Mouse (Mus musculus) midbrain, embryonic 12.5 days (tissue): Measurements from ENCODE around the gene Il5ra. TPM values are rescaled to one million over a fixed set of nuclear protein-coding genes. Genes with fewer than 3 reads are reported as not detected.

Source experiments
- ATAC-seq: fragments of 200-750 bp; cut with Nextera tagmentation; 2 replicates; pipeline ENCODE4 v1.8.0; 2017; ENCODE audit warnings: low read depth, moderate TSS enrichment, moderate library complexity; ENCODE audit not compliant: low FRiP score
- H3K27ac ChIP-seq: fragments of 300-500 bp; sonication (generic); replicated peaks from 2 replicates; pipeline ENCODE4 v1.5.1; 2016; ENCODE audit warnings: mild to moderate bottlenecking
- H3K27me3 ChIP-seq: fragments of 300-500 bp; sonication (generic); 2 replicates; pipeline ENCODE4 v1.6.1; 2016; ENCODE audit warnings: mild to moderate bottlenecking
- H3K36me3 ChIP-seq: fragments of 300-500 bp; sonication (generic); 2 replicates; pipeline ENCODE4 v1.6.1; 2016
- H3K4me1 ChIP-seq: fragments of 300-500 bp; sonication (generic); 2 replicates; pipeline ENCODE4 v1.6.1; 2016
- H3K4me2 ChIP-seq: fragments of 300-500 bp; sonication (generic); replicated peaks from 2 replicates; pipeline ENCODE4 v1.6.1; 2016; ENCODE audit warnings: mild to moderate bottlenecking, moderate library complexity
- H3K4me3 ChIP-seq: fragments of 300-500 bp; sonication (generic); 2 replicates; pipeline ENCODE4 v1.5.1; 2016; ENCODE audit warnings: mild to moderate bottlenecking
- H3K9ac ChIP-seq: fragments of 300-500 bp; sonication (generic); replicated peaks from 2 replicates; pipeline ENCODE4 v1.6.1; 2016; ENCODE audit warnings: mild to moderate bottlenecking, moderate library complexity
- H3K9me3 ChIP-seq: fragments of 300-500 bp; sonication (generic); 2 replicates; pipeline ENCODE4 v1.6.1; 2016; ENCODE audit warnings: mild to moderate bottlenecking
- WGBS: fragments of 180-500 bp; shearing (Covaris S2); methylation state at CpG from one replicate; pipeline ENCODE4 v1.1.7; 2016; 5-methylcytosine and 5-hydroxymethylcytosine counted together
- polyA plus RNA-seq: library from polyadenylated mRNA; unstranded; fragments of >200 nt; fragmentation: Nextera tagmentation; extraction: Ambion mirVana; gene quantifications from 2 replicates; pipeline ENCODE4 v1.2.1, GENCODE M21; 2016

Gene Il5ra
- polyA plus RNA-seq, 1 experiment from 2014 or later = not detected

DNA sequence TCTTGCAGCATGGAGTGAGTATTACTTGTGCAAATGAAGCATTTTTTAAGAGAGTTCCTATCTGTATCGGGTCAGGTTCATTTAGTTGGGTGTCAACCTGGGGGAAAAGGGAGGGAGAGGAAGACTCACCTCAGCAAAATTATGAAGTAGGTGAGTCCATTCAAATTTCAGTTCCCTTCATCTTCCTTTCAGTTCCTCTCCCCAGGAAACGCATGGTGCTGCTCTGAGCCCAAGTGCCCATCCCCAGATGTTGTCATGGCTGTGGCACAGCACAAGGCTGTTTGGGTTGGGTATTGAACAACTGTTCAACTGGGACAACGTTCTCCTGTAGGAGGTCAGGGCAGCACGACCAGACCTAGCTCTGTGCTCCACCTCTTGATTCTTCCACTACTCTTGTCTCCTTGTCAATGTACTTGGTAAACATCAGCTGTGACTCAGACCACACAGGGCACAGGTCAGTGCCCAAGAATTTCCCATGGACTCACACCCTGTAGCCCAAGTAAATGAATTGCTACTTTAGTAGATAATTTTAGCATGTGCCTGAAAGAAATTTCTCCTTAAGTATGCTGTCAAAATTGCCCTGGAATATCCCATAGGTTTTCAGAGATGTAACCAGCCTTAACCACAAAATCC lies 19.0 kb downstream of the Il5ra start:
- 83% methylated on average over 4 of the region's 4 CpGs for WGBS
- Histone ChIP-seq H3K4me3 (no peak overlapping the region), H3K36me3 (no peaks in the 10 kb centered on the region), H3K9ac (no peak overlapping the region), H3K27ac (no peak overlapping the region), H3K9me3 (no peaks in the 10 kb centered on the region), H3K27me3 (no peaks in the 10 kb centered on the region), H3K4me1 (no peaks in the 10 kb centered on the region), H3K4me2 (no peak overlapping the region)
- ATAC-seq = no peak

DNA sequence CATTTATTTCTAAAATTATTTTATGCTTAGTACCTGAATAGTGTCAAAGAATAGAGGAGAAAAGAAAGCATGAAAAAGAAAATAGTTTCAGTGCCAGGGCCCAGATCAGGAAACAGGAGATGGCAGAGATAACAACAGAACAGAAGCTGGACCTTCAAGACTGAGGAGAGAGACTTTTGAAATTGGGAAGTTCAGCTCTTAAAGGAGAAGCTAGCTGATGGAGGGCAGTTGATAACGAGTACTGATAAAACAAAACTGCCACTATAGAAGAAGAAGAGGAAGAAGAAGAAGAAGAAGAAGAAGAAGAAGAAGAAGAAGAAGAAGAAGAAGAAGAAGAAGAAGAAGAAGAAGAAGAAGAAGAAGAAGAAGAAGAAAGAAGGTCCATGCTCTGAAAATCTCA lies 21.1 kb downstream of the Il5ra start:
- Histone ChIP-seq H3K4me2 (no peak overlapping the region), H3K36me3 (no peaks in the 10 kb centered on the region), H3K4me3 (no peak overlapping the region), H3K27me3 (no peaks in the 10 kb centered on the region), H3K9ac (no peak overlapping the region), H3K4me1 (no peaks in the 10 kb centered on the region), H3K9me3 (no peaks in the 10 kb centered on the region), H3K27ac (no peak overlapping the region)
- no peak for ATAC-seq
- WGBS = 69% methylated on average over 1 of the region's 1 CpGs

GRCm38 (mm10) chr6:106726078-106726477 lies 22.8 kb downstream of the Il5ra start:
- H3K27ac ChIP-seq = no peak overlapping the region
- no peaks in the 10 kb centered on the region for H3K9me3 ChIP-seq
- H3K36me3 ChIP-seq = no peaks in the 10 kb centered on the region
- no peak overlapping the region for H3K9ac ChIP-seq
- H3K4me2 ChIP-seq = no peak overlapping the region
- H3K4me3 ChIP-seq = no peak overlapping the region
- no peak for ATAC-seq
- H3K27me3 ChIP-seq = no peaks in the 10 kb centered on the region
- 84% methylated on average over 6 of the region's 6 CpGs for whole genome bisulfite sequencing
- H3K4me1 ChIP-seq = no peaks in the 10 kb centered on the region

- Histone ChIP-seq H3K36me3 (no peaks in the 10 kb centered on the region), H3K4me1 (no peaks in the 10 kb centered on the region), H3K9me3 (no peaks in the 10 kb centered on the region), H3K27me3 (no peaks in the 10 kb centered on the region), H3K4me3 (no peak overlapping the region), H3K9ac (no peak overlapping the region), H3K27ac (no peak overlapping the region), H3K4me2 (no peak overlapping the region)
- 92% methylated on average over 4 of the region's 4 CpGs for WGBS
- no peak for ATAC-seq
Measured at GRCm38 (mm10) chr6:106725642-106726041, 23.2 kb downstream of the Il5ra start.

DNA sequence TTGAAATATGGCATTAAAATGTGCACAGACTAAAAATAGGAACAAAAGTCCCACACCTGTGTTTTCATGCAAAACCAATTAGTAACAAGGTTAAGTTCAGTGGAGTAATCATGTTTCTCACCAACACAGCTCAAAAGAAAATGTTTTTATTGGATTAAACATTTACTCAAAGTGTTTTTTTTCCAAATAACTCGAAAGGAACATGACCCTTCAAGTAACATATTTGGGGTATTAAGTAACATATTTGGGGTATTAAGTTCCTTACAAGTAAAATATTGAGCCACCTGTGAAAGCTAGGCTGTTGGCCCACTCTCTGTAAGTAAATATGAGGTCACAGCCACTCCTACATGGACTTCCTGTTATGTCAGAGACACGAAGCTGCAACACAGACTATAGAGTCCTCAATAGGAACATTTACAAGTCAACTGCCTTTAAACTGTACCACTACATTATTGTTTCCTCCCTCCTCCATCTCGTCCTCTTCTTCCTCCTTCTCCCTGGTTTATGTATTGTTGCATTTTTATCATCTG lies 43.3 kb downstream of the Il5ra start:
- no peak overlapping the region for H3K27ac ChIP-seq
- no peak for ATAC-seq
- no peaks in the 10 kb centered on the region for H3K27me3 ChIP-seq
- no peak overlapping the region for H3K4me2 ChIP-seq
- no peak overlapping the region for H3K9ac ChIP-seq
- H3K4me3 ChIP-seq = no peak overlapping the region
- 59% methylated on average over 3 of the region's 3 CpGs for WGBS
- no peaks in the 10 kb centered on the region for H3K4me1 ChIP-seq
- H3K36me3 ChIP-seq = no peaks in the 10 kb centered on the region
- H3K9me3 ChIP-seq = no peaks in the 10 kb centered on the region

DNA sequence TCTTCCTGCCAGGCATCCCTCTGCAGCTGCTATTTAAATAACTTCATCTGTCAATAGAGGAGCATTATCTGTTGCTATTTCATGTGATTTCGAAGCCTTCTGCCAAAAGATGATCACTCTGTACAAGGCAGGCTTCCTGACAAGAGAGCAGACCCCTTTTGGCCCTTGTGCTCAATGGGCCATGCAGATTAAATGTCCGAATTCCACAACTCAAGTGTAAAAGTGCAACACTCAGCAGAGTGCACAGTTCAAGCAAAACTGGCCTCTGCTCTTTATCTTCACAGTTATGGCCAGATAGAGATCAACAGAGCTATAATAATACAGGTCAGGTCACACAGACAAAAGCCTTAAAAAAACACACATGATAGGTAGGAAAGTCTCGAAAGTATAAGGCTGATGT lies 46.9 kb downstream of the Il5ra start:
- no peak overlapping the region for H3K4me2 ChIP-seq
- 70% methylated on average over 3 of the region's 3 CpGs for WGBS
- H3K4me3 ChIP-seq = no peak overlapping the region
- H3K27me3 ChIP-seq = no peaks in the 10 kb centered on the region
- no peaks in the 10 kb centered on the region for H3K9me3 ChIP-seq
- no peak for ATAC-seq
- no peak overlapping the region for H3K9ac ChIP-seq
- H3K36me3 ChIP-seq = no peaks in the 10 kb centered on the region
- no peak overlapping the region for H3K27ac ChIP-seq
- H3K4me1 ChIP-seq = no peaks in the 10 kb centered on the region

GRCm38 (mm10) chr6:106675581-106675980 lies 73.3 kb downstream of the Il5ra start:
- no peak overlapping the region for H3K9ac ChIP-seq
- H3K4me1 ChIP-seq = no peaks in the 10 kb centered on the region
- H3K36me3 ChIP-seq = no peaks in the 10 kb centered on the region
- ATAC-seq = no peak
- no peaks in the 10 kb centered on the region for H3K9me3 ChIP-seq
- no peak overlapping the region for H3K4me2 ChIP-seq
- no peak overlapping the region for H3K4me3 ChIP-seq
- H3K27me3 ChIP-seq = no peaks in the 10 kb centered on the region
- H3K27ac ChIP-seq = no peak overlapping the region
- WGBS = 86% methylated on average over 8 of the region's 8 CpGs

GRCm38 (mm10) chr6:106663780-106664651 lies 84.8 kb downstream of the Il5ra start:
- H3K27ac ChIP-seq = no peak overlapping the region
- no peaks in the 10 kb centered on the region for H3K4me1 ChIP-seq
- H3K4me2 ChIP-seq = no peak overlapping the region
- ATAC-seq = peak; percentile 44; the same call in 1 of the 2 replicates
- H3K9me3 ChIP-seq = no peaks in the 10 kb centered on the region
- no peaks in the 10 kb centered on the region for H3K27me3 ChIP-seq
- H3K4me3 ChIP-seq = no peak overlapping the region
- 33% methylated on average over 6 of the region's 6 CpGs for WGBS
- H3K9ac ChIP-seq = no peak overlapping the region
- no peaks in the 10 kb centered on the region for H3K36me3 ChIP-seq

Other genes starting within 250 kb of the Il5ra start
- 68.4 and 70.6 TPM in 2 replicates for gene Trnt1, start 20.1 kb upstream of the Il5ra start, polyA plus RNA-seq
- 54.2 and 58.0 TPM in 2 replicates for gene Crbn, start 51.0 kb upstream of the Il5ra start, polyA plus RNA-seq